Mouse (Mus musculus) layer of hippocampus, adult 8-10 months (tissue): ENCODE data around the gene Plin2. TPM values are rescaled to one million over a fixed set of nuclear protein-coding genes. Genes with fewer than 3 reads are reported as not detected.
"Not testable (repeated sequence)": the region's sequence is repeated elsewhere in the genome, so short reads cannot be mapped to it uniquely, and the experiment has no call there.

Source experiments
- DNase-seq, 2 experiments: peaks; one replicate each; pipeline ENCODE4 v3.0.0; 2022; ENCODE audit warnings: low spot score in 2 of 2
- total RNA-seq, 4 experiments: library from RNA; stranded (reverse); gene quantifications; 2 replicates each; pipeline ENCODE4 v1.2.4; 2022

The Plin2 gene
- total RNA-seq, 4 experiments from 2014 or later = 17.4 to 28.7 (median 23.2) TPM

DNA sequence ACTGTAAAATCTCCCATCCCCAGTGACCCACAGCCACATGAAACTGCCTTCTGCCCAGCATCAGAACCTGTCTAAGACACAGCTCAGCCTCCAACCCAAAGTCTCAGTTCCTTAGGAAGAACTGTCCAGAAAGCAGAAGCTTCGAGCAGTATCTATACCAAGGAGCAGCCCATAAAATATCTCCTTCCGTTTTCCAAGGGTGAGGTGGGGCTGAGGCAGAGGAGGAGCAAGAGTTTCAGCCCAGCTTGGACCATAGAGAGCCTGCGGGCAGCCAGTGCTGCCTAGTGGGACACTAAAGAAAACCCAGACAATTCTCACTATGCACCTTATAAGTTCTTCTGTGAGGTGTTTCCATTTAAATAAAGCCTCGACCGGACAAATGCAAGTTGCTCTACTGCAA lies 37.3 kb downstream of the Plin2 start:
- DNase-seq = not testable (repeated sequence)

DNA sequence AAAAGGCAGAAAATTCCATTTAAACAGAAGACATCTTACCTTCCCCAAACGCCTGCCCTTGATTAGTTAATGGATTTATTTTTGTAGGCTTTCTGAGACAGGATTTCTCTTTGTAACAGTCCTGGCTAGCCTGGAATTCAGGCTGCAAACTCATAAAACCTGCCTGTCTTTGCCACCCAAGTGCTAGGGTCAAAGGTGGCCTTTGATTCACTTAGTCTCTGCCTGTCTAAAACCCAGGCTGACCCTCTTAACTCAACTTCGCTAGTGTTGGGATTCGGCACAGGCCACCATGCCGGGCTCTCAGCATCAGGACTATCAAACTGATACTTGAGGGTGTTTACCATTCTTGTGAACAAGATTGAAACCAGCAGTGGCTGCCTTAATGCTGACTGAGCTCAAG lies 38.0 kb downstream of the Plin2 start:
- DNase-seq = no peak

DNA sequence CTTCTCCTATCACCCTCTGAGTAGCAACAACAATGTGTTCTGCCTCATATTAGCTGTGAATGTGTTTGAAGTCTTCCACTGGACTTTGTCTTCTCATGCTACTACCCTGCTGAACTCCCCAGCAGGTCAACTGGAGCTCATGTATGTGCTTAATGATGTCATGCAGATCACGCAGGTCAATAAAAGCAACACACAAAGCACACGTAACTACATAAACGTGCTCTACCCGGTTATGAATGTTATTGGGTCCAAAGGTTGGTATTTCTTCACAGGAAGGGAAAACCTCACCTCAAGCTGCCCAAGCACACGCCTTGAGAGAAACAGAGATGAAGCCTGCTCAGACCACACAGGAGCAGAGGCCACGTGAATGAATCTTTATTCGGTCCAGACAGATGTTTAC lies 43.4 kb downstream of the Plin2 start:
- not testable (repeated sequence) for DNase-seq

DNA sequence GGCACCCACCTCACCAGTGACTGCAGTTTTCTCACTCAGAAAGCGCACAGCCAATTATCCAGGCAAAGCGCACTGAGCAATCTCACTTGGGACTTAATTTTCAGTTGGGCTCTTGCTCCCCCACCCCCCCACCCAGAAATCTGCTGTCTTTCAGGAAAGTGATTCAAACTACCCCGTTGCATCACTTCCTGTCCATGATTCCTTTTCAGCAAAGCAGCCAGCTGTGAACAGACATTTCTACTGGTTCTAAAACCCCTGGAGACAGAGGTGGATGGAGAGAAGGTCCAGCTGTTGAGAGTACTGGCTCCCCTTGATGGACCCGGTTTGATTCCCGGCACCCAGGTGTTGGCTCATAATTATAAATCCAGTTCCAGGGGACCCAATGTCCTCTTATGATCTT lies 44.4 kb downstream of the Plin2 start:
- DNase-seq = no peak

DNA sequence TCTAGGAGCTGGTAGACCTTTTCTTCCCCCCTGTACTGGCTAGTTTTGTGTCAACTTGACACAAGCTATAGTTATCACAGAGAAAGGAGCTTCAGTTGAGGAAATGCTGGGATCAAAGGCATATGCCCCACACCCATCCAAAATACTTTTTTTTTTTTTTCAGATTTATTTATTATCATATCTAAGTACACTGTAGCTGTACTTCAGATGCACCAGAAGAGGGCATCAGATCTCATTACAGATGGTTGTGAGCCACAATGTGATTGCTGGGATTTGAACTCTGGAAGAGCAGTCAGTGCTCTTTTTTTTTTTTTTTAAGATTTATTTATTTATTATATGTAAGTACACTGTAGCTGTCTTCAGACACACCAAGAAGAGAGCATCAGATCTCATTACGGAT lies 47.3 kb downstream of the Plin2 start:
- DNase-seq = not testable (repeated sequence)

DNA sequence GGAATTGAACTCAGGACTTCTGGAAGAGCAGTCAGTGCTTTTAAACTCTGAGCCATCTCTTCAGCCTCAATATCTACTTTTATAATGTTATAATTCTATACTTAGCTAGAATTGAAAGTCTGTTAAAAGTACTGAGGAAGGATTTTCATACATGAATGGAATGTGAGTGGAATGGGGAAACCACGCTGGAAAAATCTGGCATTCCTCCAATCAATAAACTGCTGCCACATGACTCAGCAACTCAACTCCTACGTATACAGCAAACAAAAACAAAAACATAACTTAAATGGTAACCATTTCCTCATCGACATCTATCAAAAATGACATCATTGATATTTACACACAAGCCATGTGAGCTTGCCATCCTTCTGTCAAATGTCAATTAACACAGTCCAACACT lies 47.7 kb downstream of the Plin2 start:
- no peak for DNase-seq

DNA sequence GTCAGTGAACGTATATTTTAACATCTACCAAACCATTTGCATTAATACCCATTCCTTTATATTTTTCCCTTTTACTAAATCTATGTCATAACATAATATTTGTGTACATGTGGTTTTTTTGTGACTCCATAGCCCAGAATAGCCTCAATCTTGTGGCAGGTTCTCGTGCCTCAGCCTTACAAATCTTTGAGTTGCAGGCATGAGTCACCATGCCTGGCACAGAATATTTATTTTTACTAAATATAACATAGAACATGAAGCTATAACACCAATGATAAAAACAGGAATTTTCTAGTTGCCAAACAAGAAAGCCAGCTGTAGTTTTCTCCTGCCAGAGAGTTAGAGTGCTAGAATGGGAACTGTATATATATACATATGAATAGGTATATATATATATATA lies 49.4 kb downstream of the Plin2 start:
- no peak for DNase-seq

DNA sequence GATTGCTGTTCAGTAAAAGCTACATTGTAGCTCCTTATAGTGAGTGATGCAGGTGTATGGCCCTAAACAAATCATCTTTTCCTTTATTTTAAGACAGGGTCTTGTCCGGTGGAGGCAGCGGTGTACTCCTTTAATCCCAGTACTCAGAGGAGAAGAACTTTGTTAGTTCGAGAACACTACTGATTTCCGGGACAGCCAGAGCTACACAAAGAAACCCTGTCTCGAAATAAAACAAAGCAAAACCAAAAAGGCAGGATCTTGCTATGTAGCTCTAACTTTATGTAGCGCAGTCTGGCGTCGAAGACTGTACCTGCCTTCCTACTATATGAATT lies 57.6 kb downstream of the Plin2 start:
- no peak for DNase-seq

DNA sequence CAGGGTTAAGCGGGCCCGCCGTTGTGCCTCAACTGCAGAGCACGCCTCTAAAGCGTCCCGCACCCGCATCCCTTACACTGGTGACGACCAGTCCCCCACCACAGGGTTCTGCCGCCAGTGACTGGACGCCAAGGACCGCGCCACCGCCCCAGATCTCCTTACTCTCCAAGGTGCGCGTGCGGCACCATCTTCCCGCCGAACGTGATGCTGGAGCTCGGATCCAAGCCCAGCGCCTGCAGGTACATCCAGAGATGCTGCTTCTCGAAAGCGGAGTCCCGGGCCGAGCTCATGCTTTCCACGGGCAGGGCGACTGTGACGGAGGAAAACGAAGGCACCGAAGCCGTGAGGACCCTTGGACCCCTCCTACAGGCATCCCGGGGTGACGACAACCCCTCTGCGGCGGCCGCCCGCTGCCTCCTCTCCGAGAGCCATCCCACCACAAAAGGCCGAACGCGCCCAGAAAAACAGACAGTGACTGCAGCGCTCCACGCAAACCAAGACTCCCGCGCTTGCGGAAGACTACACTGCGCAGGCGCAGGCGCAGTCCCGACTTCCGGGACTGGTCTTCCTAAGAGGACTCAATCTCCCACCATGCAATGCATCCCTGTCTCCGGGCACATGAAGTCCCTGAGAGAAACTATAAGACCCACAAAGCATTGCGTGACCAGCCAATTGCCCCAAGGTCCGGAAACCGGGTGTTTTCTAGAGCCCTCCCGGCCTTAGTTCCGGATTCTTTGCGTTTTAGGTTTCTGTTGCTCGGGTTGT lies 58.2 kb downstream of the Plin2 start, which contains the start of gene Haus6:
Gene Haus6, minus strand, starts transcription at position 532 of the 765 bp plus-strand sequence.
- peak; percentile 93 for DNase-seq

Other genes with a start within 250 kb of the Plin2 start
- not detected for gene Saxo1, start 111.7 kb downstream of the Plin2 start, total RNA-seq
- gene Rraga, start 94.4 kb downstream of the Plin2 start, total RNA-seq = 100 to 1,000 TPM; 127 to 136 (median 135) TPM
- gene Haus6, start 58.0 kb downstream of the Plin2 start, total RNA-seq = 10 to 100 TPM in 2 of 4 experiments, 1 to 10 TPM in 2; 6.9 to 13.7 (median 9.8) TPM
- 10 to 100 TPM; 10.4 to 13.0 (median 11.6) TPM for gene Dennd4c, start 78.5 kb upstream of the Plin2 start, total RNA-seq
- gene Rps6, start 187.4 kb upstream of the Plin2 start, total RNA-seq = 100 to 1,000 TPM; 398 to 518 (median 456) TPM
- 1 to 10 TPM; 5.9 to 8.1 (median 7.0) TPM for gene Acer2, start 204.3 kb upstream of the Plin2 start, total RNA-seq